Mouse (Mus musculus) inflammation-experienced regulatory T-cells (primary cell): ENCODE measurements around the gene Mrps15. TPM values are rescaled to one million over a fixed set of nuclear protein-coding genes. Genes with fewer than 3 reads are reported as not detected.

Source experiments
- polyA plus RNA-seq, 2 experiments: library from polyadenylated mRNA; unstranded; fragments of 100-300 nt; shearing (Covaris generic); gene quantifications; one replicate each; pipeline ENCODE4 v1.2.1; 2017

Mrps15 gene
- 100 to 1,000 TPM in 1 of 2 experiments, 10 to 100 TPM in 1; 98.3 to 104 TPM for polyA plus RNA-seq

DNA sequence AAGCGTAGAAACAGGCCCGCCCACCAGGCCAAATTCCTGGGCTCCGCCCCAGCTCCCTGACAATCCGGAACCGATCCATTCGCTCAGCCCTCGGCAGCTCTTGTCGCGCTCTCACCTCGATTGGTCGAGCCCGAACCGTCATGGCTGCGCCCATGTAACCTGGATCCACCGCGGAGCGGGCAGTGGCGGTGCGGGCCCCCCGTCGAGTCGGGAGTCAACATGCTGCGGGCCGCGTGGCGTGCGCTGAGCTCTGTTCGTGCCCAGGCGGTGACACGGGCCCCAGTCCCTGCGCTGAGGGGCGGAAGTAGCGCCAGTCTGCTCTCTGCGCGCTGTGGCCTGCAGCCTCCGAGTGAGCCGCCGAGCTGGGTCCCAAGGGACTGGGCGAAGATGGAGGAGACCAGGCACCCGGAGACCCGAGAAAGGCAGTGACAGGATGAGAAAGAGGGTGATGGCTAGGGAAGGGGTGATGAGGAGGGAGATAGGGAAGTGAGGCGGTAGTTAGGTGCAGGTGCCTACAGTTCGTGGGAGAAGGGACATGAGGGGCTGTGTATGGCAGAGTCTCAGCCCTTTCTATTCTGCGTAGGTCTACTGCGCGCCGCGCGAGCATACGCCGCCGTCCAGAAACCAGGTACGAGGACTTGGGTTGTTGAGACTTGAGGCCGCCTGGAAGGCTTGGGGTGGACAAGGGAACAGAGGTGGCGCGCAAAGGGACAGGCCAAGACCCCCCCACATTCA, at the start of gene Mrps15:
Mrps15 (plus strand) TSS at position 75 of the 735 bp plus-strand sequence.

DNA sequence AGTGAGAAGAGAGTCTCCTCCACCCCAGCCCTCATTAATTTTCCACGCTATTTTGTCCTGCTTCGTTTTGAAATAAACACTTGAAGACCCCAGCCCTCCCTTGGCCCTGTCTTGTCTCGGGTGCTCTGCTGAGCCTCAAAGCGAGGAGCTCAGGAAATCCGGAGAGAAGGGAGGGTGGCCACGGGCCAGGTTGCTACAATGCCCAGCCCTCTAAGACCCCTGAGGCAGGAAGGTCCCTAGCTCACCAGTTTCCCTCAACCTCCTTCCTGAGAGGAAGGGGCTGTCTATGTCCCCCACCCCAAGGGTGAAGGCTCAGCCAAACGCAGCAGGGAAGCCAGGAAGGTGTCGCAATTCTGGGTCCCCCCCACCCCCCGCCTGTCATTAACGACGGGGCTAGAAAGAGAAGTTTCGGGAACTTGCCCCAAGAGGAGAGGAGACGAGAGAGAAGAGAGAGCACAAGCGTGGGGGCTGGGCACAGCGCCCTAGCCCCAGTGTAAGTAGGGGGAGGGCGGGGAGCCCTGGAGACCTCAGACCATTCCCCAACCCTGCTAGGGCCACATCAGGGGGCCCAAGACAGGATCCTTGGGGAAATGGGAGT, 22.3 kb upstream of the Mrps15 start, which contains the start of gene Csf3r:
Csf3r (plus strand) TSS at position 248 of the 598 bp plus-strand sequence.

DNA sequence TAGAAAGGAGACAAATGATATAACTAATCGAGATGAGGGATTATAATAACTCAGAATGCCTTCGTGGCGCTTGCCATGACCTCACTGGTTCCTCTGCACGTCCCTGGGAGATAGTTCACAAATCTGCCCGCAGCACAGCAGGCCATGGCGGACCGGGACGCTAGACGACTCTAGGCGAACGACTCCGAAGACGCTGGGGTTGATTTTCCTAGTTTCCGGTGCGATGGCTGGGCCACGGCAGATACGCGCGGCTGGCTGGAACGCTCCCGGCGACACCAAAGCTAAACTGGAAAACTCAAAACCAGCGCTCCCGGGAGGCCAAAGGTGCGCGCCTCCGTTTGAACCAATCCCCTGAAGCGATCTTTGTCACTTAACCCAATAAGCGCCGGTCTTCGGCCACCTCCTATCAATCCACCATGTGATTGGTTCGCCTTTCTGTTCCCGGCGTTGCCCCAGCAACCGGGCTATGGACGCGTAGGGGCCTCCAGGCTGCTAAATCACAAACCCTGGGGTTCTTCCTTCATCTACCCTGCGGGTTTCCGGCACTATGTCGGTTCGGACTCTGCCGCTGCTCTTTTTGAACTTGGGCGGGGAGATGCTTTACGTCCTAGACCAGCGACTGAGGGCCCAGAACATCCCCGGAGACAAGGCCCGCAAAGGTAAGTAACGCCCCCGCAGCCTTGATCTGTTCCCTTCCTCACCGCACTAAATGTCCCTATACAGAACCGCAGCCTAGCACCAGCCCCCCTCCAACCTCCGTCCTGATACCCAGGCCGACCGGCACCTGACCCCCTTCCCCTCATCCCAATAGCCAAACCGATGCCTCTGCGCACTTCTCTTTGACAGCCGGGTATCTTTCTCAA, 11.6 kb downstream of the Mrps15 start, which contains the start of gene Oscp1:
Oscp1 (plus strand) TSS at position 432 of the 863 bp plus-strand sequence.

DNA sequence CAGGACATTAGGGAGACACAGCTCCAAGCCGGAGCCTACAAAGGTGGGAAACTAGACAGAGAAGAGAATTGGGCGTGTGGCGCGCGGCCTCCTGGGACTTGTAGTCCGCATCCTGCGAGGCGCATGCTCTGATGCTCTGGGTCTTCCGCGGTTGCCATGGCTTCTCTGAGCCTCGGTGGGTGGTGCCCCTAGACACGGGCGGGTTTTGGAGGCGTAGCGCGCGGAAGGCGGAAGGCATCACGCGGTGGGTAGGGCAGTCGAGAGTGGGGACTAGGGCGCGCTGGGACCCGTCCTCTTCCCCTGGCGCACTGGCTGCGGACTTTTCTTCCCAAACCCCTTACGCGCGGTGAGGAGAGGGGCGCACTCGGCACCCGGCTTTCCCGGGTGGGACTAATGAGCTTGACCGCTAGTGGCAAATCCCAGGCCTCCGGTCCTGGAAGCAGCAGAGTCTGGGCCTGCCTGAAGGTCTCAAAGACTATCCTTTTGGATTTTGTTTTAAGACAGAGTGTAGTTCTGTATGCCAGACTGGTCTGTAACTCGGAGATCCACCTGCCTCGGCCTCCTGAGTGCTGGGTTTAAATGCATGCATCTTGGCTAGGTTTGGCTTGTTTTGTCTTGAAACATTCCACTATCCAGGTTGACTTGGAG, 49.9 kb downstream of the Mrps15 start, which contains the start of gene Lsm10:
Lsm10 (plus strand) TSS at position 160 of the 648 bp plus-strand sequence.

DNA sequence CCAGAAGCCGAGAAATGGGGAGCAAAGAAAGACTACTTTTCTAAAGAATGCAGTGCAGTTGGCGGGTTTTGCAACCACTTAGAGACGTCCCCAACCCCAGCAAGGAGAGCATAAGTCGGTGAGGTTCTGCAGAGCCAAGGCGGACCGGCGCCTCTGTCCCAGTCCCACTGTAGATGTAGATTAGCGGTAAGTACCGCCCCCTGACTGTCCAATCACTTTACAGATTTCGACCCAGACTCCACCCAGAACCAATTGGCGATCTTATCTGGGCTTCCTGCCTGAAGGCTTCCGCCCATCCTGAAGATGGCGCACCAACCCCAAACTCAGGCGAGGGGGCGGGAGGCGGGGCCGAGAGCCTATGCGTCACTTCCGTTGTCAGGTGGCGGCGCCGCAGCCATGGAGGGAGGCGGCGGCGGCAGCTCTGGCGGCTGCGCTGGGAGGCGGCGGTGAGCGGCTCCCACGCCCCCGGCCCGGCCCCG, 56.9 kb downstream of the Mrps15 start, which contains the start of gene Stk40:
Stk40 (plus strand) TSS at position 368 of the 479 bp plus-strand sequence.

Other genes with a start within 250 kb of the Mrps15 start
- under 1 TPM; 0.05 to 0.81 TPM for gene Csf3r, start 22.4 kb upstream of the Mrps15 start, polyA plus RNA-seq
- gene Oscp1, start 11.6 kb downstream of the Mrps15 start, polyA plus RNA-seq, result 1 to 10 TPM in 1 of 2 experiments, under 1 TPM in 1; 0.37 to 4.8 TPM
- gene Lsm10, start 49.7 kb downstream of the Mrps15 start, polyA plus RNA-seq, result 10 to 100 TPM; 53.0 to 64.1 TPM
- gene Stk40, start 57.0 kb downstream of the Mrps15 start, polyA plus RNA-seq, result 10 to 100 TPM; 52.2 to 59.3 TPM
- 10 to 100 TPM; 43.5 to 54.9 TPM for gene Eva1b, start 100.8 kb downstream of the Mrps15 start, polyA plus RNA-seq
- gene Sh3d21, start 116.6 kb downstream of the Mrps15 start, polyA plus RNA-seq, result 1 to 10 TPM; 1.5 to 2.2 TPM
- 100 to 1,000 TPM; 175 to 176 TPM for gene Thrap3, start 155.8 kb downstream of the Mrps15 start, polyA plus RNA-seq
- gene Map7d1, start 209.4 kb downstream of the Mrps15 start, polyA plus RNA-seq, result 10 to 100 TPM; 65.9 to 67.0 TPM
- gene Trappc3, start 215.4 kb downstream of the Mrps15 start, polyA plus RNA-seq, result 10 to 100 TPM; 85.6 to 91.2 TPM
- gene Col8a2, start 239.9 kb downstream of the Mrps15 start, polyA plus RNA-seq, result not detected